Mouse (Mus musculus): Measurements from ENCODE around the gene Parp6. TPM values are rescaled to one million over a fixed set of nuclear protein-coding genes. Genes with fewer than 3 reads are reported as not detected.

The Parp6 gene
- polyA plus RNA-seq, 1 experiment from 2014 or later: 46.0 TPM

GRCm38 (mm10) chr9:59667250-59667649, 50.2 kb downstream of the Parp6 start:
- H3K27me3 ChIP-seq: no peaks in the 10 kb centered on the region

GRCm38 (mm10) chr9:59667904-59668303, 50.8 kb downstream of the Parp6 start:
- H3K36me3 ChIP-seq: peaks cover 94% of the 10 kb centered on the region
- no peak overlapping the region for H3K4me2 ChIP-seq (replicated peaks)
- ATAC-seq (ENCODE audit: insufficient number of reproducible peaks, insufficient read depth, low FRiP score, low TSS enrichment): no peak
- H3K27ac ChIP-seq: no peak overlapping the region
- no peak overlapping the region for H3K9ac ChIP-seq
- 92% methylated on average over 6 of the region's 6 CpGs for WGBS
- no peaks in the 10 kb centered on the region for H3K9me3 ChIP-seq
- no peaks in the 10 kb centered on the region; the same call in 1 of the 2 replicates for H3K4me1 ChIP-seq
- no peaks in the 10 kb centered on the region for H3K27me3 ChIP-seq
- no peak overlapping the region for H3K4me3 ChIP-seq

More at GRCm38 (mm10) chr9:59667250-59667649, 50.2 kb downstream of the Parp6 start:
- no peak overlapping the region for H3K4me2 ChIP-seq (replicated peaks)
- ATAC-seq (ENCODE audit: insufficient number of reproducible peaks, insufficient read depth, low FRiP score, low TSS enrichment): no peak
- no peak overlapping the region for H3K9ac ChIP-seq
- peaks cover 90% of the 10 kb centered on the region for H3K36me3 ChIP-seq
- 84% methylated on average over 4 of the region's 4 CpGs for WGBS
- no peaks in the 10 kb centered on the region for H3K9me3 ChIP-seq
- H3K4me3 ChIP-seq: no peak overlapping the region
- no peaks in the 10 kb centered on the region; the same call in 1 of the 2 replicates for H3K4me1 ChIP-seq
- H3K27ac ChIP-seq: no peak overlapping the region

- Histone ChIP-seq H3K4me1 (no peaks in the 10 kb centered on the region), H3K9me3 (no peaks in the 10 kb centered on the region), H3K4me3 (no peak overlapping the region), H3K27ac (no peak overlapping the region), H3K27me3 (no peaks in the 10 kb centered on the region), H3K4me2 (replicated peaks) (no peak overlapping the region), H3K36me3 (peaks cover 94% of the 10 kb centered on the region), H3K9ac (no peak overlapping the region)
- WGBS: 89% methylated on average over 7 of the region's 7 CpGs
- ATAC-seq (ENCODE audit: insufficient number of reproducible peaks, insufficient read depth, low FRiP score, low TSS enrichment): no peak
These were observed 51.4 kb downstream of the Parp6 start for GRCm38 (mm10) chr9:59668473-59668872.

- no peak overlapping the region for H3K4me2 ChIP-seq (replicated peaks)
- H3K9ac ChIP-seq: no peak overlapping the region
- no peaks in the 10 kb centered on the region for H3K9me3 ChIP-seq
- WGBS: 81% methylated on average over 4 of the region's 4 CpGs
- no peaks in the 10 kb centered on the region for H3K27me3 ChIP-seq
- peaks cover 97% of the 10 kb centered on the region for H3K36me3 ChIP-seq
- ATAC-seq (ENCODE audit: insufficient number of reproducible peaks, insufficient read depth, low FRiP score, low TSS enrichment): no peak
- H3K27ac ChIP-seq: no peak overlapping the region
- no peaks in the 10 kb centered on the region for H3K4me1 ChIP-seq
- no peak overlapping the region for H3K4me3 ChIP-seq
These were observed 52.1 kb downstream of the Parp6 start for GRCm38 (mm10) chr9:59669172-59669571.

- H3K27me3 ChIP-seq: no peaks in the 10 kb centered on the region
- no peak for ATAC-seq (ENCODE audit: insufficient number of reproducible peaks, insufficient read depth, low FRiP score, low TSS enrichment)
- no peaks in the 10 kb centered on the region for H3K9me3 ChIP-seq
- no peak overlapping the region for H3K4me2 ChIP-seq (replicated peaks)
- no peak overlapping the region for H3K4me3 ChIP-seq
- no peak overlapping the region for H3K9ac ChIP-seq
- no peaks in the 10 kb centered on the region for H3K4me1 ChIP-seq
- no peak overlapping the region for H3K27ac ChIP-seq
- H3K36me3 ChIP-seq: peaks cover 97% of the 10 kb centered on the region
- 86% methylated on average over 12 of the region's 12 CpGs for WGBS
These were observed 55.3 kb downstream of the Parp6 start for GRCm38 (mm10) chr9:59672195-59672894.

GRCm38 (mm10) chr9:59673427-59673826, 56.3 kb downstream of the Parp6 start:
- no peak for ATAC-seq (ENCODE audit: insufficient number of reproducible peaks, insufficient read depth, low FRiP score, low TSS enrichment)
- 75% methylated on average over 2 of the region's 2 CpGs for WGBS
- H3K4me2 ChIP-seq (replicated peaks): no peak overlapping the region

GRCm38 (mm10) chr9:59675598-59675997, 58.5 kb downstream of the Parp6 start:
- H3K9me3 ChIP-seq: no peaks in the 10 kb centered on the region
- no peak overlapping the region for H3K4me3 ChIP-seq
- no peak overlapping the region for H3K27ac ChIP-seq
- WGBS: 89% methylated on average over 14 of the region's 14 CpGs
- H3K4me1 ChIP-seq: no peaks in the 10 kb centered on the region; the same call in 1 of the 2 replicates
- H3K4me2 ChIP-seq (replicated peaks): no peak overlapping the region
- H3K27me3 ChIP-seq: peaks cover 2% of the 10 kb centered on the region; the same call in 1 of the 2 replicates
- no peak overlapping the region for H3K9ac ChIP-seq
- peaks cover 87% of the 10 kb centered on the region for H3K36me3 ChIP-seq
- ATAC-seq (ENCODE audit: insufficient number of reproducible peaks, insufficient read depth, low FRiP score, low TSS enrichment): no peak

More at GRCm38 (mm10) chr9:59673427-59673826, 56.3 kb downstream of the Parp6 start:
- no peak overlapping the region for H3K27ac ChIP-seq
- no peaks in the 10 kb centered on the region for H3K9me3 ChIP-seq
- no peaks in the 10 kb centered on the region for H3K27me3 ChIP-seq
- no peak overlapping the region for H3K9ac ChIP-seq
- peaks cover 97% of the 10 kb centered on the region for H3K36me3 ChIP-seq
- no peak overlapping the region for H3K4me3 ChIP-seq
- H3K4me1 ChIP-seq: no peaks in the 10 kb centered on the region

GRCm38 (mm10) chr9:59678313-59678712, 61.2 kb downstream of the Parp6 start:
- ATAC-seq (ENCODE audit: insufficient number of reproducible peaks, insufficient read depth, low FRiP score, low TSS enrichment): no peak
- H3K4me1 ChIP-seq: no peaks in the 10 kb centered on the region; the same call in 1 of the 2 replicates
- 28% methylated on average over 1 of the region's 1 CpGs for WGBS
- H3K27me3 ChIP-seq: peaks cover 15% of the 10 kb centered on the region
- no peak overlapping the region for H3K9ac ChIP-seq
- H3K27ac ChIP-seq: no peak overlapping the region
- H3K9me3 ChIP-seq: no peaks in the 10 kb centered on the region
- H3K4me3 ChIP-seq: no peak overlapping the region
- no peak overlapping the region for H3K4me2 ChIP-seq (replicated peaks)
- peaks cover 60% of the 10 kb centered on the region for H3K36me3 ChIP-seq

GRCm38 (mm10) chr9:59679678-59680533, 62.8 kb downstream of the Parp6 start, which contains the start of gene Gramd2:
Gramd2 (plus strand) TSS chr9:59680144.
- WGBS: 1% methylated on average over 46 of the region's 47 CpGs
- no peak within 1 kb of the TSS for H3K27ac ChIP-seq
- peak within 1 kb of the TSS; percentile 41; the same call in 1 of the 2 replicates for H3K9ac ChIP-seq
- peaks cover 45% of the 10 kb centered on the region for H3K36me3 ChIP-seq
- peaks cover 15% of the 10 kb centered on the region for H3K27me3 ChIP-seq
- H3K4me3 ChIP-seq: peak within 1 kb of the TSS; percentile 40
- no peaks in the 10 kb centered on the region for H3K9me3 ChIP-seq
- H3K4me2 ChIP-seq (replicated peaks): peak within 1 kb of the TSS; percentile 77
- ATAC-seq (ENCODE audit: insufficient number of reproducible peaks, insufficient read depth, low FRiP score, low TSS enrichment): peak; percentile 91
- no peaks in the 10 kb centered on the region; the same call in 1 of the 2 replicates for H3K4me1 ChIP-seq

- H3K27ac ChIP-seq: no peak overlapping the region
- H3K36me3 ChIP-seq: peaks cover 39% of the 10 kb centered on the region
- peaks cover 15% of the 10 kb centered on the region for H3K27me3 ChIP-seq
- peak overlapping the region; percentile 41; the same call in 1 of the 2 replicates for H3K9ac ChIP-seq
- peak overlapping the region; percentile 77 for H3K4me2 ChIP-seq (replicated peaks)
- 11% methylated on average over 16 of the region's 16 CpGs for WGBS
- peak overlapping the region; percentile 40 for H3K4me3 ChIP-seq
- ATAC-seq (ENCODE audit: insufficient number of reproducible peaks, insufficient read depth, low FRiP score, low TSS enrichment): no peak
- no peaks in the 10 kb centered on the region for H3K9me3 ChIP-seq
- H3K4me1 ChIP-seq: no peaks in the 10 kb centered on the region; the same call in 1 of the 2 replicates
These were observed 63.4 kb downstream of the Parp6 start for GRCm38 (mm10) chr9:59680534-59680875.

- no peak for ATAC-seq (ENCODE audit: insufficient number of reproducible peaks, insufficient read depth, low FRiP score, low TSS enrichment)
These were observed 66.9 kb downstream of the Parp6 start for GRCm38 (mm10) chr9:59684020-59684419.

More at GRCm38 (mm10) chr9:59684020-59684419, 66.9 kb downstream of the Parp6 start:
- Histone ChIP-seq H3K27me3 (peaks cover 15% of the 10 kb centered on the region), H3K9ac (no peak overlapping the region), H3K27ac (no peak overlapping the region), H3K36me3 (peaks cover 6% of the 10 kb centered on the region), H3K4me3 (no peak overlapping the region), H3K4me1 (no peaks in the 10 kb centered on the region; the same call in 1 of the 2 replicates), H3K4me2 (replicated peaks) (no peak overlapping the region), H3K9me3 (no peaks in the 10 kb centered on the region)
- WGBS: 73% methylated on average over 2 of the region's 2 CpGs

All from embryonic facial prominence, embryonic 12.5 days (tissue).